Mouse (Mus musculus): ENCODE measurements around the gene Ppt2. TPM values are rescaled to one million over a fixed set of nuclear protein-coding genes. Genes with fewer than 3 reads are reported as not detected.

Ppt2 gene
- total RNA-seq, 2 experiments from 2014 or later: 45.8 to 46.4 TPM

DNA sequence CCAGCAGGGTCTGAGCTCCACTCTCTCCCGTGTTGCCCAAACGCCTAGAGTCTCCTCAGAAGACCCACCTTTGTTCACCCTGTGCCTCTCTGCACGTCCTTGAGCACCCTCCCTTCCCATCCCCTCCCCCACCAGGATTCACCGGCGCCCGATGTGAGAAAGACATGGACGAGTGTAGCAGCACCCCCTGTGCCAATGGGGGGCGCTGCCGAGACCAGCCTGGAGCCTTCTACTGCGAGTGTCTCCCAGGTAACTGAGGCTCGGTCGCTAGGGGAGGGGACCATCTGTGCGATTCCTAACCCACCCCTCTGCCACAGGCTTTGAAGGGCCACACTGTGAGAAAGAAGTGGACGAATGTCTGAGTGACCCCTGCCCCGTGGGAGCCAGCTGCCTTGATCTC, 55.9 kb downstream of the Ppt2 start:
- intact Hi-C loops (cut with DNase I): no loop called here
- DNase-seq (ENCODE audit: low spot score in 2 of 2): no peak

- no peak for DNase-seq (ENCODE audit: low spot score in 2 of 2)
- intact Hi-C loops (cut with DNase I): no loop called here
These were observed 56.4 kb downstream of the Ppt2 start for GRCm38 (mm10) chr17:34571875-34572274.

DNA sequence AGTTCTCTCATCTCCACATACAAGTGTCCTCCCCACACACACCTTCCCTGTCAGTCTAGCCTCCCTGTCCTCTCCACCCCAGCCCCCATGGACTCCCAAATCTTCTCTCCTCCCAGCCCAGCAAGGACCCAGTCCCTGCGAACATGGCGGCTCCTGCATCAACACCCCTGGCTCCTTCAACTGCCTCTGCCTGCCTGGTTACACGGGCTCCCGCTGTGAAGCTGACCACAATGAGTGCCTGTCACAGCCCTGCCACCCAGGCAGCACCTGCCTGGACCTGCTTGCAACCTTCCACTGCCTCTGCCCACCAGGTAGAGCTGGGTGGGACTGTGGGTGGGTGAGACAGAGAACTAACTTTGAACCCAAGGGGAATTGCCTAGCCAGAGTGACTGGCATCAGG, 58.4 kb downstream of the Ppt2 start:
- no peak for DNase-seq (ENCODE audit: low spot score in 2 of 2)
- intact Hi-C loops (cut with DNase I): no loop called here

GRCm38 (mm10) chr17:34568421-34568820, 59.9 kb downstream of the Ppt2 start:
- DNase-seq (ENCODE audit: low spot score in 2 of 2): no peak
- intact Hi-C loops (cut with DNase I): no loop called here

DNA sequence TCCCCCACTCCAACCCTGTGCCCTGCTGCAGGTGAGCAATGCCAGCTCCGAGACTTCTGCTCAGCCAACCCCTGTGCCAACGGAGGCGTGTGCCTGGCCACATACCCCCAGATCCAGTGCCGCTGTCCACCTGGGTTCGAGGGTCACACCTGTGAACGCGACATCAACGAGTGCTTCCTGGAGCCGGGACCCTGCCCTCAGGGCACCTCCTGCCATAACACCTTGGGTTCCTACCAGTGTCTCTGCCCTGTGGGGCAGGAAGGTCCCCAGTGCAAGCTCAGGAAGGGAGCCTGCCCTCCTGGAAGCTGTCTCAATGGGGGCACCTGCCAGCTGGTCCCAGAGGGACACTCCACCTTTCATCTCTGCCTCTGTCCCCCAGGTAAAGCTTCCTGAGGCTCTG, 61.0 kb downstream of the Ppt2 start:
- DNase-seq (ENCODE audit: low spot score in 2 of 2): no peak
- intact Hi-C loops (cut with DNase I): no loop called here

Other genes starting within 250 kb of the Ppt2 start
- 1 to 10 TPM; 2.3 to 4.7 TPM for gene BC051142, start 229.7 kb downstream of the Ppt2 start, total RNA-seq (2021)
- gene Btnl4, start 151.2 kb downstream of the Ppt2 start, total RNA-seq (2021): not detected
- gene Btnl6, start 111.2 kb downstream of the Ppt2 start, total RNA-seq (2021): not detected
- 10 to 100 TPM; 10.9 to 11.9 TPM for gene Notch4, start 64.2 kb downstream of the Ppt2 start, total RNA-seq (2021)
- 1 to 10 TPM; 1.9 to 2.9 TPM for gene Gpsm3, start 38.7 kb downstream of the Ppt2 start, total RNA-seq (2021)
- gene Pbx2, start 37.2 kb downstream of the Ppt2 start, total RNA-seq (2021): 10 to 100 TPM; 52.7 to 56.1 TPM
- under 1 TPM; 0.55 to 0.71 TPM for gene Ager, start 30.6 kb downstream of the Ppt2 start, total RNA-seq (2021)
- 10 to 100 TPM; 71.4 to 76.3 TPM for gene Rnf5, start 24.8 kb downstream of the Ppt2 start, total RNA-seq (2021)
- 100 to 1,000 TPM; 169 to 174 TPM for gene Agpat1, start 24.2 kb downstream of the Ppt2 start, total RNA-seq (2021)
- 1 to 10 TPM; 3.9 to 5.1 TPM for gene Egfl8, start 12.5 kb downstream of the Ppt2 start, total RNA-seq (2021)
- gene Prrt1, start 1.0 kb upstream of the Ppt2 start, total RNA-seq (2021): 100 to 1,000 TPM; 171 to 183 TPM
- 10 to 100 TPM; 12.0 to 17.0 TPM for gene Fkbpl, start 16.3 kb upstream of the Ppt2 start, total RNA-seq (2021)
- 10 to 100 TPM; 72.7 to 72.8 TPM for gene Atf6b, start 18.6 kb upstream of the Ppt2 start, total RNA-seq (2021)
- gene Tnxb, start 42.0 kb upstream of the Ppt2 start, total RNA-seq (2021): 1 to 10 TPM; 1.2 to 1.6 TPM
- gene C4b, start 115.4 kb upstream of the Ppt2 start, total RNA-seq (2021): 10 to 100 TPM in 1 of 2 experiments, 1 to 10 TPM in 1; 7.6 to 10.3 TPM
- gene Cyp21a1, start 176.1 kb upstream of the Ppt2 start, total RNA-seq (2021): not detected
- gene Stk19, start 208.4 kb upstream of the Ppt2 start, total RNA-seq (2021): 10 to 100 TPM; 52.2 to 57.6 TPM
- 10 to 100 TPM; 35.9 to 37.1 TPM for gene Dxo, start 208.5 kb upstream of the Ppt2 start, total RNA-seq (2021)
- gene Skiv2l, start 221.7 kb upstream of the Ppt2 start, total RNA-seq (2021): 10 to 100 TPM; 64.0 to 65.9 TPM
- 10 to 100 TPM; 30.9 to 37.9 TPM for gene Nelfe, start 221.9 kb upstream of the Ppt2 start, total RNA-seq (2021)
- gene Cfb, start 234.0 kb upstream of the Ppt2 start, total RNA-seq (2021): under 1 TPM in 1 of 2 experiments, not detected in 1; 0.30 TPM

All from left cerebral cortex, postnatal 25 days (tissue).